In the genomic region with DNA sequence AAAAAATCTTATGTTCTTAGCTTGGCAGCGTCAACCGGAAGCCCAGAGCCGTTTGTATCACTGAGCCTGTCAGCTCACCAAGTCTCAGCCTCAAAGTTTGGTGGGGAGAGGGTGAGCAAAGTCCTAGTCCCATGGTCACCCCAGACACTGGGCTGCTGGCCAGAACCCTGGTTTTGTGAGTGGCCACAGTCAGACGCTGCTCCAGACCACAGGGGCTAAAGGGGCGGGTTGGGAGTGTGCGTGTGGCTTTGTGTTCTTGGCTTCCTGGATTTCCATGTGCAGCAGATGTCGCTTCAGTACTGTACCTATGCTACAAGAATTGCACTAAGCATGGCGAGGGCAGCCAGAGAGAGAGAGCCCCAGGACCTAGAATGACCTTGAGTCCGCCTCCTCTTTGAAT, we compare ENCODE assay signal across 8 mouse cellular contexts. TPM values are rescaled to one million over a fixed set of nuclear protein-coding genes. Genes with fewer than 3 reads are reported as not detected.
DNase-seq lines count a peak whose midpoint lies in the region; ATAC-seq and TF ChIP-seq lines count a peak whose summit lies in the region.

No protein-coding gene starts in this region.

- H3K27me3 ChIP-seq in liver, embryonic 13.5 days = no peaks in the 10 kb centered on the region
- no peaks in the 10 kb centered on the region for H3K27me3 ChIP-seq in midbrain, embryonic 10.5 days (ENCODE audit: low read depth, poor library complexity, severe bottlenecking)

- DNase-seq in left cerebral cortex, adult 2 months (ENCODE audit: extremely low spot score in 1 of 2, low spot score in 2 of 2) = peak in 1 of 2 experiments; percentile 33
- DNase-seq in left cerebral cortex, adult 11 months (ENCODE audit: low spot score) = no peak
- DNase-seq in heart, postnatal 4 days = peak; percentile 68
- DNase-seq in liver, embryonic 13.5 days = no peak
- DNase-seq in midbrain, embryonic 10.5 days (ENCODE audit: low spot score) = no peak
- no peak for DNase-seq in thymus, postnatal 14 days
- no peak for DNase-seq in left cerebral cortex, postnatal 36 days (ENCODE audit: low spot score in 2 of 2)

- H3K27ac ChIP-seq in left cerebral cortex, adult 2 months = peak overlapping the region; percentile 90
- H3K27ac ChIP-seq in brown adipose tissue, adult 24 weeks (replicated peaks; ENCODE audit: low read depth, low read length) = peak overlapping the region; percentile 69
- H3K27ac ChIP-seq in liver, embryonic 13.5 days = peak overlapping the region; percentile 80
- H3K27ac ChIP-seq in midbrain, embryonic 10.5 days (replicated peaks) = no peak overlapping the region

- H3K4me3 ChIP-seq in left cerebral cortex, adult 2 months = no peak overlapping the region
- H3K4me3 ChIP-seq in brown adipose tissue, adult 24 weeks (ENCODE audit: insufficient read depth, low read depth, low read length) = no peak overlapping the region
- H3K4me3 ChIP-seq in liver, embryonic 13.5 days (replicated peaks) = no peak overlapping the region
- no peak overlapping the region for H3K4me3 ChIP-seq in midbrain, embryonic 10.5 days

- intact Hi-C loops in left cerebral cortex, adult 2 months (cut with DNase I) = no loop called here
- intact Hi-C loops in left cerebral cortex, postnatal 36 days (cut with DNase I) = no loop called here

- peaks cover 10% of the 10 kb centered on the region for H3K4me1 ChIP-seq in brown adipose tissue, adult 24 weeks (ENCODE audit: control insufficient read depth, insufficient read depth, insufficient read length, low read length)
- H3K4me1 ChIP-seq in liver, embryonic 13.5 days (replicated peaks) = peaks cover 56% of the 10 kb centered on the region
- peaks cover 56% of the 10 kb centered on the region for H3K4me1 ChIP-seq in midbrain, embryonic 10.5 days

- H3K9me3 ChIP-seq in liver, embryonic 13.5 days (replicated peaks) = no peaks in the 10 kb centered on the region
- no peaks in the 10 kb centered on the region for H3K9me3 ChIP-seq in midbrain, embryonic 10.5 days (replicated peaks)

- ATAC-seq in liver, embryonic 13.5 days (ENCODE audit: low read depth) = no peak

- no peak for TF ChIP-seq CTCF in left cerebral cortex, adult 2 months (IDR thresholded peaks at IDR 0.05)

- H3K4me2 ChIP-seq in liver, embryonic 13.5 days = no peak overlapping the region

- 73% methylated on average over 9 of the region's 9 CpGs for WGBS in liver, embryonic 13.5 days (ENCODE audit: insufficient replicate concordance)
- WGBS in midbrain, embryonic 10.5 days = 90% methylated on average over 9 of the region's 9 CpGs

- H3K9ac ChIP-seq in liver, embryonic 13.5 days = no peak overlapping the region

- peaks cover 19% of the 10 kb centered on the region; the same call in 1 of the 2 replicates for H3K36me3 ChIP-seq in liver, embryonic 13.5 days
- H3K36me3 ChIP-seq in midbrain, embryonic 10.5 days = no peaks in the 10 kb centered on the region

RNA-seq across cellular contexts. Expression of a gene that starts 3.2 kb away (rescaled TPM):
- total RNA-seq in left cerebral cortex, adult 2 months (2021) = 10 to 100 TPM; 58.0 to 58.9 TPM
- polyA plus RNA-seq in brown adipose tissue, adult 24 weeks (2012; ENCODE audit: insufficient read depth, insufficient read length, missing spikeins) = 44.1 and 48.4 TPM in 2 replicates
- 10 to 100 TPM; 26.8 to 28.9 TPM for total RNA-seq in heart, postnatal 4 days (2021)
- polyA plus RNA-seq in liver, embryonic 13.5 days (2015; fragmentation: Nextera tagmentation; extraction: Ambion mirVana) = 45.1 and 45.2 TPM in 2 replicates
- 87.3 and 96.3 TPM in 2 replicates for polyA plus RNA-seq in midbrain, embryonic 10.5 days (2016; fragmentation: Nextera tagmentation; extraction: Ambion mirVana)
- total RNA-seq in left cerebral cortex, postnatal 36 days (2021) = 10 to 100 TPM; 54.3 to 57.7 TPM

RNA-seq across cellular contexts. Expression of a gene that starts 4.2 kb away (rescaled TPM):
- total RNA-seq in left cerebral cortex, adult 2 months (2021) = 10 to 100 TPM; 85.8 to 88.5 TPM
- 30.4 and 38.3 TPM in 2 replicates for polyA plus RNA-seq in brown adipose tissue, adult 24 weeks (2012; ENCODE audit: insufficient read depth, insufficient read length, missing spikeins)
- total RNA-seq in heart, postnatal 4 days (2021) = 10 to 100 TPM; 53.4 to 58.8 TPM
- 22.5 and 25.0 TPM in 2 replicates for polyA plus RNA-seq in liver, embryonic 13.5 days (2015; fragmentation: Nextera tagmentation; extraction: Ambion mirVana)
- polyA plus RNA-seq in midbrain, embryonic 10.5 days (2016; fragmentation: Nextera tagmentation; extraction: Ambion mirVana) = 19.1 and 21.4 TPM in 2 replicates
- 10 to 100 TPM; 81.0 to 94.7 TPM for total RNA-seq in left cerebral cortex, postnatal 36 days (2021)

RNA-seq across cellular contexts. Expression of a gene that starts 14.8 kb away (rescaled TPM):
- 100 to 1,000 TPM; 250 to 265 TPM for total RNA-seq in left cerebral cortex, adult 2 months (2021)
- 39.4 and 50.0 TPM in 2 replicates for polyA plus RNA-seq in brown adipose tissue, adult 24 weeks (2012; ENCODE audit: insufficient read depth, insufficient read length, missing spikeins)
- 10 to 100 TPM; 24.7 to 34.9 TPM for total RNA-seq in heart, postnatal 4 days (2021)
- polyA plus RNA-seq in liver, embryonic 13.5 days (2015; fragmentation: Nextera tagmentation; extraction: Ambion mirVana) = 7.1 and 7.6 TPM in 2 replicates
- 52.4 and 67.6 TPM in 2 replicates for polyA plus RNA-seq in midbrain, embryonic 10.5 days (2016; fragmentation: Nextera tagmentation; extraction: Ambion mirVana)
- 100 to 1,000 TPM; 244 to 288 TPM for total RNA-seq in left cerebral cortex, postnatal 36 days (2021)

RNA-seq across cellular contexts. Expression of a gene that starts 28.3 kb away (rescaled TPM):
- under 1 TPM in 1 of 2 experiments, not detected in 1; 0.52 TPM for total RNA-seq in left cerebral cortex, adult 2 months (2021)
- not detected in 2 replicates for polyA plus RNA-seq in brown adipose tissue, adult 24 weeks (2012; ENCODE audit: insufficient read depth, insufficient read length, missing spikeins)
- not detected for total RNA-seq in heart, postnatal 4 days (2021)
- not detected in 2 replicates for polyA plus RNA-seq in liver, embryonic 13.5 days (2015; fragmentation: Nextera tagmentation; extraction: Ambion mirVana)
- 0.28 and 0.63 TPM in 2 replicates for polyA plus RNA-seq in midbrain, embryonic 10.5 days (2016; fragmentation: Nextera tagmentation; extraction: Ambion mirVana)
- total RNA-seq in left cerebral cortex, postnatal 36 days (2021) = under 1 TPM in 1 of 2 experiments, not detected in 1; 0.36 TPM

RNA-seq across cellular contexts. Expression of a gene that starts 36.2 kb away (rescaled TPM):
- total RNA-seq in left cerebral cortex, adult 2 months (2021) = 100 to 1,000 TPM; 165 TPM
- 111 and 118 TPM in 2 replicates for polyA plus RNA-seq in brown adipose tissue, adult 24 weeks (2012; ENCODE audit: insufficient read depth, insufficient read length, missing spikeins)
- total RNA-seq in heart, postnatal 4 days (2021) = 10 to 100 TPM; 77.5 to 86.9 TPM
- polyA plus RNA-seq in liver, embryonic 13.5 days (2015; fragmentation: Nextera tagmentation; extraction: Ambion mirVana) = 86.4 and 90.0 TPM in 2 replicates
- 150 and 167 TPM in 2 replicates for polyA plus RNA-seq in midbrain, embryonic 10.5 days (2016; fragmentation: Nextera tagmentation; extraction: Ambion mirVana)
- 100 to 1,000 TPM; 159 to 187 TPM for total RNA-seq in left cerebral cortex, postnatal 36 days (2021)

Comparison
In these comparisons a context has a peak if more than half of its experiments do, and no peak if none do; other contexts are left out.
1. RNA of a gene that starts 14.8 kb away (total RNA-seq): 244 to 288 TPM in left cerebral cortex, postnatal 36 days and 250 to 265 TPM in left cerebral cortex, adult 2 months; 24.7 to 34.9 TPM in heart, postnatal 4 days; every median in the first group is over 4 times any median in the second.